Comparison of ENCODE assay signal across 8 mouse cellular contexts in the genomic region with DNA sequence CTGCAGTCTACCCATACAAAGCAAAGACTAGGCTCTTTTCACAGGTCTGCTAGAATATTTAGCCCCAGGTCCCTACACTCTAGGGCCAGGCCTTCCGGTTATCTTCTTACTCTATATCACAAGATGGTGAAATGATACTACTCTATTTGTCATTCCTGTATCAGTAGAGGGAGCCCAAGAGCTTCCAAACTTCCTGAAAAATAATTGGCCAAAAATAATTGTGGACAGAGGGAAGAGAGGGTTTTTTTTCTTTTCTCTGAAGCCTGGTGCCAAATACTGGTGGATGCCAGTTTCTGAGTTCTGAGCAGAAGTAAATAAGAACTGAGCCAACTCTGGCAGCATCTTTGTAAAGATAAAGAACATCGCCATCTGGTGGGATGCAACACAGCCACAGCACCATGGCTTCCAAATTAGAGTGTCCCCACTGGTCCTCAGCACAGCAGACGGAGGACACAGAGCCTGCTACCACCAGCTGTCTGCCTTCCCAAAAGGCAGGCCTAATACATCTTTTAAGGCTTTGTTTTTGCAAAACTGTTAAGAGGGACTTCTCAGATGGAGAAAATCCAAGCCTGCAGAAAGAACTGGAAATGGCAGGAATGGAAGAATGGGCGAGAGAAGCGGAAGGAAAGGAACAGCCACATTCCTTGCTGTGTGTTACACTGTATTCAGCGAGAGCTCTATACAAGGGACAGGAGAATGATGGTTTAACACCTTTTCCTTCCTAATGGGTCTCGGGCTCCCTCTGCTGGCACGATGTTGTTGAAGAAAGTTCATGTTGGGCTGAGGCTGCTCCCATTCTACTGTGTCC.
DNase-seq lines count a peak whose midpoint lies in the region; ATAC-seq and TF ChIP-seq lines count a peak whose summit lies in the region.

No protein-coding gene starts in this region.

- peak; percentile 6 to 17 for DNase-seq in CD8-positive naive resting alpha-beta T cell, adult 2 months (ENCODE audit: low read depth in 2 of 2, low spot score in 2 of 2)
- peak; percentile 91 for DNase-seq in brain, adult 2 months (ENCODE audit: low read depth, low spot score)
- DNase-seq in fibroblast of lung, adult 2 months (ENCODE audit: low read depth): peak; percentile 27
- peak; percentile 71 to 80 for DNase-seq in layer of hippocampus, adult 2 months (ENCODE audit: low spot score in 2 of 2)
- DNase-seq in lung, postnatal 10 days: peak; percentile 88
- peak; percentile 89 for DNase-seq in retina, postnatal 1 day
- peak; percentile 84 for DNase-seq in thymus, postnatal 4 days

- H3K4me3 ChIP-seq in layer of hippocampus, adult 2 months: no peak overlapping the region

- TF ChIP-seq CTCF in layer of hippocampus, adult 2 months (conservative IDR thresholded peaks at IDR 0.05): peak; percentile 77

- peak; percentile 57 to 87; a peak in 3 of 4 replicates for ATAC-seq in hematopoietic stem cell, adult 5-6 weeks (replicated peaks in 1 of 2; ENCODE audit: insufficient read depth in 1 of 2, low FRiP score in 2 of 2, low TSS enrichment in 1 of 2, low read depth in 1 of 2, poor library complexity in 2 of 2, severe bottlenecking in 2 of 2)

- peak overlapping the region; percentile 52; the same call in 1 of the 2 replicates for H3K27ac ChIP-seq in layer of hippocampus, adult 2 months

Comparison
In these comparisons a context has a peak if more than half of its experiments do, and no peak if none do; other contexts are left out.
1. DNase-seq: peak in every context shown above with its lines; median percentile 91 in brain, adult 2 months; 89 in retina, postnatal 1 day; 88 in lung, postnatal 10 days; 84 in thymus, postnatal 4 days; 76 in layer of hippocampus, adult 2 months; 27 in fibroblast of lung, adult 2 months; 12 in CD8-positive naive resting alpha-beta T cell, adult 2 months.